Mouse (Mus musculus) urinary bladder, postnatal 0 days (tissue): ENCODE measurements around the gene Fpr-rs7. TPM values are rescaled to one million over a fixed set of nuclear protein-coding genes. Genes with fewer than 3 reads are reported as not detected.

ENCODE experiments used
- polyA plus RNA-seq: library from polyadenylated mRNA; unstranded; fragments of >200 nt; fragmentation: Nextera tagmentation; extraction: Ambion mirVana; gene quantifications from 2 replicates; pipeline ENCODE4 v1.2.1, GENCODE M21; 2015

The Fpr-rs7 gene
- not detected in 2 replicates for polyA plus RNA-seq

GRCm38 (mm10) chr17:20114126-20114525 is at the start of gene Fpr-rs7:
Fpr-rs7 (minus strand) TSS chr17:20114226.

Other genes with a start within 250 kb of the Fpr-rs7 start
- gene Vmn2r104, start 65.9 kb downstream of the Fpr-rs7 start, polyA plus RNA-seq = not detected in 2 replicates
- not detected in 2 replicates for gene Fpr-rs6, start 68.9 kb upstream of the Fpr-rs7 start, polyA plus RNA-seq
- not detected in 2 replicates for gene Vmn2r105, start 120.8 kb upstream of the Fpr-rs7 start, polyA plus RNA-seq
- gene Vmn2r106, start 171.3 kb upstream of the Fpr-rs7 start, polyA plus RNA-seq = not detected in 2 replicates
- gene Vmn2r107, start 231.0 kb upstream of the Fpr-rs7 start, polyA plus RNA-seq = not detected in 2 replicates